Mouse (Mus musculus): ENCODE results near the gene Fam189a2. TPM values are rescaled to one million over a fixed set of nuclear protein-coding genes. Genes with fewer than 3 reads are reported as not detected.

Gene Fam189a2
- polyA plus RNA-seq, 1 experiment from 2014 or later: 2.8 TPM

GRCm38 (mm10) chr19:24032654-24033236 is 1.9 kb upstream of the Fam189a2 start:
- Histone ChIP-seq H3K4me2 (no peak overlapping the region), H3K27me3 (ENCODE audit: control insufficient read depth, insufficient read depth, low read length) (peaks cover 19% of the 10 kb centered on the region), H3K4me3 (ENCODE audit: low read depth, low read length) (no peak overlapping the region), H3K9me3 (ENCODE audit: control insufficient read depth, low read length) (no peaks in the 10 kb centered on the region), H3K4me1 (ENCODE audit: control insufficient read depth, insufficient read depth, low read length) (peaks cover 48% of the 10 kb centered on the region), H3K27ac (ENCODE audit: low read depth, low read length) (no peak overlapping the region), H3K9ac (ENCODE audit: low read length) (no peak overlapping the region), H3K36me3 (ENCODE audit: control insufficient read depth, insufficient read depth, low read length) (no peaks in the 10 kb centered on the region)
- 22% methylated on average over 5 of the region's 5 CpGs for WGBS
- ATAC-seq (ENCODE audit: low FRiP score): no peak
- DNase-seq (ENCODE audit: low spot score, missing footprints): no peak

- Histone ChIP-seq H3K27ac (ENCODE audit: low read depth, low read length) (no peak overlapping the region), H3K9me3 (ENCODE audit: control insufficient read depth, low read length) (no peaks in the 10 kb centered on the region), H3K27me3 (ENCODE audit: control insufficient read depth, insufficient read depth, low read length) (peaks cover 19% of the 10 kb centered on the region), H3K4me3 (ENCODE audit: low read depth, low read length) (peak overlapping the region; percentile 81), H3K36me3 (ENCODE audit: control insufficient read depth, insufficient read depth, low read length) (no peaks in the 10 kb centered on the region), H3K9ac (ENCODE audit: low read length) (peak overlapping the region; percentile 81), H3K4me2 (peak overlapping the region; percentile 93), H3K4me1 (ENCODE audit: control insufficient read depth, insufficient read depth, low read length) (peaks cover 53% of the 10 kb centered on the region)
- under 1% methylated on average over 31 of the region's 49 CpGs for WGBS
- ATAC-seq (ENCODE audit: low FRiP score): peak; percentile 56
- DNase-seq (ENCODE audit: low spot score, missing footprints): no peak
Measured at GRCm38 (mm10) chr19:24030511-24030870, 328 bp downstream of the Fam189a2 start.

DNA sequence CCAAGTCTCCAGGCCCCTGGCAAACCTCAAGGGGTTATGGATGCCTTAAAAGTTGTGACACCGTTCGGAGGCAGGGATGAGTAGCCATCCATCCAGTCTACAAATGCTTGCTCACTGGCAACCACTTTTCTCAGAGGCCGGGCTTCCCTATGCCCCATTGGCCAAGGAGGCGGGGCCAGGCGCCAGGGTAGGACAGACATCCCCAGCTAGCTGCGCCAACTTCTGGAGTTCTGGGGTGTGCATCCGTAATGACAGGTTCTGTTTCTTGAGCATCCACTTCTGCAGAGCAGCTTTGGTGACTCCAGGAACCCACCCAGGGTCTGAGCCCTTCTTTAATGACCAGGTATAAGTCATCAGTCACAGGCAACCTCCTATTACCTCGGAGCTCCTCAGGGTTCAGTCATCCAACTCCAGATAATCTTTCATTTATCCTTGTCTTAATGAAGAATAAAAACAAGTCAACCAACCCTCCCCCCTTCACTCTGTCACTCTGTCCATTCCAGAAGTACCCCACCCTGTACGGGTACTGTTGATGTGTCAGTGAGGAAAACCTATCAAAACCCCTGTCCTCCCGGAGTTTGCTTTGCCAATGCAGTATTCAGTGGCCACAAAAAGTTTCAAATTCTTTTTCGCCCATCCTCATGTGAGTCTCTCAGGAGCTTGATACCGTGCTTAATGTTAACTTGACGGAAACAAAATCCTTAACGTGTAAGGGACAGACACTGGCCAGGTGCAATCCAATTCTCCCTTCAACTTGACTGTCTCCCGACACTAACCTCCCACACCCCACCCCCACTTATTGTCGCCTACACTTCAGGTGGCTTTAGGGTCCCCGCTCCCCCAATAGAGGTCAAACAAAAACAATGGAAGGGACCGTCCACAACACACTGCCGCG is 956 bp downstream of the Fam189a2 start:
- H3K4me2 ChIP-seq: peak overlapping the region; percentile 93
- no peaks in the 10 kb centered on the region for H3K9me3 ChIP-seq (ENCODE audit: control insufficient read depth, low read length)
- DNase-seq (ENCODE audit: low spot score, missing footprints) (peak; percentile 95), ATAC-seq (ENCODE audit: low FRiP score) (no peak; the same call in 1 of the 2 replicates)
- 9% methylated on average over 20 of the region's 20 CpGs for WGBS
- H3K9ac ChIP-seq (ENCODE audit: low read length): peak overlapping the region; percentile 81
- H3K4me3 ChIP-seq (ENCODE audit: low read depth, low read length): peak overlapping the region; percentile 81
- H3K36me3 ChIP-seq (ENCODE audit: control insufficient read depth, insufficient read depth, low read length): no peaks in the 10 kb centered on the region
- peaks cover 53% of the 10 kb centered on the region for H3K4me1 ChIP-seq (ENCODE audit: control insufficient read depth, insufficient read depth, low read length)
- H3K27me3 ChIP-seq (ENCODE audit: control insufficient read depth, insufficient read depth, low read length): peaks cover 19% of the 10 kb centered on the region
- H3K27ac ChIP-seq (ENCODE audit: low read depth, low read length): no peak overlapping the region

DNA sequence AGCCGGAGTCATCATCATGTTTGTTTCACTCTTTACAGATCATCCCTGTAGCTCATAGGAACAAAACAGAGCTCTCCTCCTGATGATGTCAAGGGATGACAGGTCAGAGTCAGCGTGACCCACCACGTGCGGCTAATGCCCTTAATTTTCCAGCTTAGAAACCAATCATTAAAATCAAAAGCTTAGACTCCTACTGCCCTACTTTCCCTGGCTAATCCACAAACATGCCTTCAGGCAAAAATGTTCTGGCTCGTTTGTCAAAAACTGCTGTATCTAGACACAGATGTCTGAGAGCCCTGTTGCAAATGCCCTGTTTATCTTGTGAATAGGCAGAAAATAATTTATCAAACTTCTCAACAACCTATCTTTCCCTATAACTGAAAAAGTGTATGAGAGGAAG is 4.9 kb downstream of the Fam189a2 start:
- Histone ChIP-seq H3K27me3 (ENCODE audit: control insufficient read depth, insufficient read depth, low read length) (peaks cover 8% of the 10 kb centered on the region; the same call in 1 of the 2 replicates), H3K27ac (ENCODE audit: low read depth, low read length) (no peak overlapping the region), H3K4me1 (ENCODE audit: control insufficient read depth, insufficient read depth, low read length) (peaks cover 32% of the 10 kb centered on the region), H3K36me3 (ENCODE audit: control insufficient read depth, insufficient read depth, low read length) (no peaks in the 10 kb centered on the region), H3K4me3 (ENCODE audit: low read depth, low read length) (no peak overlapping the region), H3K4me2 (no peak overlapping the region), H3K9ac (ENCODE audit: low read length) (no peak overlapping the region), H3K9me3 (ENCODE audit: control insufficient read depth, low read length) (no peaks in the 10 kb centered on the region)
- no peak for ATAC-seq (ENCODE audit: low FRiP score)
- peak; percentile 82 for DNase-seq (ENCODE audit: low spot score, missing footprints)
- WGBS: 52% methylated on average over 5 of the region's 5 CpGs

DNA sequence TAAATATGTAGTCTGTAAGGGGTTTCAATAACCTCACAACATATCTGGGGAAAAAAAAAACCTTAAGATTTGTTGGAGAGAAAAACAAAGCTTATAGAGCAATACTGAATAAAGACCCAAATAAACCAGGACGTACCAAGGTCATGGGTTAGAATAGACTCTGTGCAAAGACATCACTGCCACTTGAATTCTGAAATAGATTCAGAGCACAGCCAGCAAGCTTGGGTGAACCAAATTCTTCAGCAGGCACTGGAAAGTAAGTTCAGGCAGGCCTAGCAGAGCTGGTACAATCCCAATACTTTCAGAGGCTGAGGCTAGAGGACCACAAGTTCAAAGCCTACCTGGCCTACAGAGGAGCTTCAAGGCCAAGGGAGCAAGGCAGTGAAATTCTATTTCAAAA is 6.2 kb downstream of the Fam189a2 start:
- WGBS: 26% methylated on average over 1 of the region's 1 CpGs
- H3K4me3 ChIP-seq (ENCODE audit: low read depth, low read length): no peak overlapping the region

DNA sequence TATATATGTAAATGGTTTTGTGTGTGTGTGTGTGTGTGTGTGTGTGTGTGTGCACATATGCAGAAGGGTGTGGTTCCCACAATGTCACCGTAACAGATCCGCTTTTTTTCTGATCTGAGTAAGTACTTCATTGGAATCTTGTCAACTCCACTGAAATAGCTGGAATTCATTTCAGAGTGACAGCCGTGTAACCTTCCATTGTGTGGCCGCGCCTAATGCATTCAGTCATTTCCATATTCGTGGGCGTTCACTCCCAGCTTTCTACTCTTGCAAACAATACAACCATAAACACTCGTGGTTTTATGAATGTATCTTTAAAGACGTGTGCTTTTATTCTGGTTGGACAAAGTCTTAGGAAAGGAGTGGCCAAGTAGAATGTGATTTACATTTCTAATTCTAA is 6.7 kb downstream of the Fam189a2 start:
- no peak overlapping the region for H3K27ac ChIP-seq (ENCODE audit: low read depth, low read length)
- peak; percentile 94 for DNase-seq (ENCODE audit: low spot score, missing footprints)
- no peaks in the 10 kb centered on the region for H3K36me3 ChIP-seq (ENCODE audit: control insufficient read depth, insufficient read depth, low read length)
- H3K9me3 ChIP-seq (ENCODE audit: control insufficient read depth, low read length): no peaks in the 10 kb centered on the region
- H3K4me2 ChIP-seq: no peak overlapping the region
- H3K4me1 ChIP-seq (ENCODE audit: control insufficient read depth, insufficient read depth, low read length): peaks cover 21% of the 10 kb centered on the region
- 21% methylated on average over 9 of the region's 9 CpGs for WGBS
- no peak overlapping the region for H3K9ac ChIP-seq (ENCODE audit: low read length)
- no peaks in the 10 kb centered on the region for H3K27me3 ChIP-seq (ENCODE audit: control insufficient read depth, insufficient read depth, low read length)
- ATAC-seq (ENCODE audit: low FRiP score): peak; percentile 81
- no peak overlapping the region for H3K4me3 ChIP-seq (ENCODE audit: low read depth, low read length)

More for the DNA sequence above, 6.2 kb downstream of the Fam189a2 start:
- H3K27ac ChIP-seq (ENCODE audit: low read depth, low read length): no peak overlapping the region
- H3K9ac ChIP-seq (ENCODE audit: low read length): no peak overlapping the region
- H3K9me3 ChIP-seq (ENCODE audit: control insufficient read depth, low read length): no peaks in the 10 kb centered on the region
- H3K4me1 ChIP-seq (ENCODE audit: control insufficient read depth, insufficient read depth, low read length): peaks cover 25% of the 10 kb centered on the region
- no peak overlapping the region for H3K4me2 ChIP-seq
- no peaks in the 10 kb centered on the region for H3K36me3 ChIP-seq (ENCODE audit: control insufficient read depth, insufficient read depth, low read length)
- DNase-seq (ENCODE audit: low spot score, missing footprints) (no peak), ATAC-seq (ENCODE audit: low FRiP score) (no peak)
- H3K27me3 ChIP-seq (ENCODE audit: control insufficient read depth, insufficient read depth, low read length): peaks cover 3% of the 10 kb centered on the region; the same call in 1 of the 2 replicates

- 80% methylated on average over 7 of the region's 7 CpGs for WGBS
- Histone ChIP-seq H3K4me1 (ENCODE audit: control insufficient read depth, insufficient read depth, low read length) (peaks cover 21% of the 10 kb centered on the region), H3K9me3 (ENCODE audit: control insufficient read depth, low read length) (no peaks in the 10 kb centered on the region), H3K27me3 (ENCODE audit: control insufficient read depth, insufficient read depth, low read length) (no peaks in the 10 kb centered on the region), H3K4me3 (ENCODE audit: low read depth, low read length) (no peak overlapping the region), H3K4me2 (no peak overlapping the region), H3K9ac (ENCODE audit: low read length) (no peak overlapping the region), H3K36me3 (ENCODE audit: control insufficient read depth, insufficient read depth, low read length) (no peaks in the 10 kb centered on the region), H3K27ac (ENCODE audit: low read depth, low read length) (no peak overlapping the region)
- DNase-seq (ENCODE audit: low spot score, missing footprints) (peak; percentile 86), ATAC-seq (ENCODE audit: low FRiP score) (no peak)
Measured at GRCm38 (mm10) chr19:24023351-24023750, 7.5 kb downstream of the Fam189a2 start.

- H3K27ac ChIP-seq (ENCODE audit: low read depth, low read length): no peak overlapping the region
- H3K4me1 ChIP-seq (ENCODE audit: control insufficient read depth, insufficient read depth, low read length): peaks cover 24% of the 10 kb centered on the region
- no peak overlapping the region for H3K4me2 ChIP-seq
- H3K9ac ChIP-seq (ENCODE audit: low read length): no peak overlapping the region
- no peaks in the 10 kb centered on the region for H3K9me3 ChIP-seq (ENCODE audit: control insufficient read depth, low read length)
- DNase-seq (ENCODE audit: low spot score, missing footprints) (peak; percentile 70), ATAC-seq (ENCODE audit: low FRiP score) (no peak)
- no peaks in the 10 kb centered on the region for H3K36me3 ChIP-seq (ENCODE audit: control insufficient read depth, insufficient read depth, low read length)
- H3K4me3 ChIP-seq (ENCODE audit: low read depth, low read length): no peak overlapping the region
- 74% methylated on average over 3 of the region's 3 CpGs for WGBS
- H3K27me3 ChIP-seq (ENCODE audit: control insufficient read depth, insufficient read depth, low read length): no peaks in the 10 kb centered on the region
Measured at GRCm38 (mm10) chr19:24022771-24023170, 8.0 kb downstream of the Fam189a2 start.

DNA sequence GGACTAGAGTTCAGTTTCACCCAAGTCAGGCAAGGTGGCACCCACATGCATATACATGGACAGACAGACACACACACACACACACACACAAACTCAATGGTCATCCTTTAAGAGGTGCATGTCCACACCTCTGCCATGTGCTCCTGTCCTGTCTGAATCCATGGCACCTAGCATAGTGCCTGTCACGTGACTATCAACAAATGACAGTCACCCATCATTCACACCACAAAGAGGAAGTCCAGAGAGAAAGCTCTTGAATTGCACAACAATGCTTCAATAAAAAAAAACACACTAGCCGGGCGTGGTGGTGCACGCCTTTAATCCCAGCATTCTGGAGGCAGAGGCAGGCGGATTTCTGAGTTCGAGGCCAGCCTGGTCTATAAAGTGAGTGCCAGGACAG is 8.5 kb downstream of the Fam189a2 start:
- H3K9me3 ChIP-seq (ENCODE audit: control insufficient read depth, low read length): no peaks in the 10 kb centered on the region
- ATAC-seq (ENCODE audit: low FRiP score) (no peak), DNase-seq (ENCODE audit: low spot score, missing footprints) (peak; percentile 72)
- H3K4me3 ChIP-seq (ENCODE audit: low read depth, low read length): no peak overlapping the region
- H3K4me2 ChIP-seq: no peak overlapping the region
- no peak overlapping the region for H3K27ac ChIP-seq (ENCODE audit: low read depth, low read length)
- no peaks in the 10 kb centered on the region for H3K27me3 ChIP-seq (ENCODE audit: control insufficient read depth, insufficient read depth, low read length)
- H3K36me3 ChIP-seq (ENCODE audit: control insufficient read depth, insufficient read depth, low read length): no peaks in the 10 kb centered on the region
- WGBS: 92% methylated on average over 6 of the region's 6 CpGs
- peaks cover 28% of the 10 kb centered on the region for H3K4me1 ChIP-seq (ENCODE audit: control insufficient read depth, insufficient read depth, low read length)
- no peak overlapping the region for H3K9ac ChIP-seq (ENCODE audit: low read length)
